Mouse (Mus musculus) lung, embryonic 14.5 days (tissue): ENCODE results near the gene N4bp2. TPM values are rescaled to one million over a fixed set of nuclear protein-coding genes. Genes with fewer than 3 reads are reported as not detected.

ENCODE experiments used
- ATAC-seq: fragments of 200-750 bp; cut with Nextera tagmentation; 2 replicates; pipeline ENCODE4 v1.8.0; 2017; ENCODE audit warnings: mild to moderate bottlenecking, moderate TSS enrichment, moderate library complexity; ENCODE audit not compliant: insufficient read depth
- DNase-seq: peaks from one replicate; pipeline ENCODE4 v3.0.0-alpha.2; 2015
- H3K27ac ChIP-seq: fragments of 300-500 bp; sonication (generic); 2 replicates; pipeline ENCODE4 v1.5.1; 2014; ENCODE audit warnings: low read depth, mild to moderate bottlenecking, moderate library complexity
- H3K27me3 ChIP-seq: fragments of 300-500 bp; sonication (generic); 2 replicates; pipeline ENCODE4 v1.6.1; 2014; ENCODE audit warnings: low read length, control low read depth; ENCODE audit not compliant: insufficient read depth
- H3K36me3 ChIP-seq: fragments of 300-500 bp; sonication (generic); 2 replicates; pipeline ENCODE4 v1.6.1; 2014; ENCODE audit warnings: control low read depth; ENCODE audit not compliant: insufficient read depth
- H3K4me1 ChIP-seq: fragments of 300-500 bp; sonication (generic); 2 replicates; pipeline ENCODE4 v1.6.1; 2014; ENCODE audit warnings: antibody characterized with exemption, control low read depth; ENCODE audit not compliant: insufficient read depth
- H3K4me2 ChIP-seq: fragments of 300-500 bp; sonication (generic); 2 replicates; pipeline ENCODE4 v1.6.1; 2014; ENCODE audit warnings: mild to moderate bottlenecking
- H3K4me3 ChIP-seq: fragments of 300-500 bp; sonication (generic); 2 replicates; pipeline ENCODE4 v1.5.1; 2014; ENCODE audit warnings: low read depth, low read length
- H3K9ac ChIP-seq: fragments of 300-500 bp; sonication (generic); 2 replicates; pipeline ENCODE4 v1.6.1; 2014
- H3K9me3 ChIP-seq: fragments of 300-500 bp; sonication (generic); 2 replicates; pipeline ENCODE4 v1.6.1; 2016; ENCODE audit warnings: low read depth, low read length, control low read depth
- CTCF ChIP-seq: IDR thresholded peaks from 2 replicates; pipeline ENCODE4 v1.5.1; 2016; ENCODE audit warnings: antibody characterized with exemption, low read depth
- WGBS: fragments of 180-500 bp; shearing (Covaris S2); extraction: QIAGEN DNeasy Blood & Tissue Kit; methylation state at CpG from one replicate; pipeline ENCODE4 v1.1.7; 2014; 5-methylcytosine and 5-hydroxymethylcytosine counted together
- polyA plus RNA-seq: library from polyadenylated mRNA; unstranded; fragments of >200 nt; fragmentation: Nextera tagmentation; extraction: Ambion mirVana; gene quantifications from 2 replicates; pipeline ENCODE4 v1.2.1, GENCODE M21; 2014

Gene N4bp2
- polyA plus RNA-seq, 1 experiment from 2014 or later, result 33.2 TPM

GRCm38 (mm10) chr5:65863349-65863749 is 100.0 kb downstream of the N4bp2 start:
- no peaks in the 10 kb centered on the region for H3K36me3 ChIP-seq
- H3K9me3 ChIP-seq, result no peaks in the 10 kb centered on the region
- DNase-seq (peak; percentile 13), ATAC-seq (no peak)
- no peaks in the 10 kb centered on the region for H3K27me3 ChIP-seq
- H3K4me2 ChIP-seq, result no peak overlapping the region
- H3K4me3 ChIP-seq, result no peak overlapping the region
- no peak overlapping the region for H3K9ac ChIP-seq
- no peak overlapping the region for H3K27ac ChIP-seq
- WGBS, result 72% methylated on average over 12 of the region's 12 CpGs
- no peaks in the 10 kb centered on the region; the same call in 1 of the 2 replicates for H3K4me1 ChIP-seq
- TF ChIP-seq CTCF, result no peak

- no peak for TF ChIP-seq CTCF
- Histone ChIP-seq H3K4me2 (no peak overlapping the region), H3K9me3 (no peaks in the 10 kb centered on the region), H3K4me3 (no peak overlapping the region), H3K4me1 (no peaks in the 10 kb centered on the region), H3K27me3 (no peaks in the 10 kb centered on the region), H3K9ac (no peak overlapping the region), H3K36me3 (no peaks in the 10 kb centered on the region), H3K27ac (no peak overlapping the region)
- 92% methylated on average over 7 of the region's 7 CpGs for WGBS
- DNase-seq, result no peak
- ATAC-seq, result no peak
Observed at GRCm38 (mm10) chr5:65864486-65864885, 101.2 kb downstream of the N4bp2 start.

- H3K4me1 ChIP-seq, result no peaks in the 10 kb centered on the region
- 81% methylated on average over 3 of the region's 3 CpGs for WGBS
- TF ChIP-seq CTCF, result no peak
- no peak overlapping the region for H3K4me3 ChIP-seq
- no peak overlapping the region for H3K27ac ChIP-seq
- H3K9ac ChIP-seq, result no peak overlapping the region
- ATAC-seq (no peak), DNase-seq (no peak)
- H3K27me3 ChIP-seq, result no peaks in the 10 kb centered on the region
- no peaks in the 10 kb centered on the region for H3K9me3 ChIP-seq
- H3K4me2 ChIP-seq, result no peak overlapping the region
- no peaks in the 10 kb centered on the region for H3K36me3 ChIP-seq
Observed at GRCm38 (mm10) chr5:65864946-65865345, 101.6 kb downstream of the N4bp2 start.

GRCm38 (mm10) chr5:65866591-65866990 is 103.3 kb downstream of the N4bp2 start:
- ATAC-seq (no peak), DNase-seq (no peak)
- no peak overlapping the region for H3K9ac ChIP-seq
- no peak for TF ChIP-seq CTCF
- no peak overlapping the region for H3K27ac ChIP-seq
- H3K36me3 ChIP-seq, result no peaks in the 10 kb centered on the region
- no peaks in the 10 kb centered on the region for H3K9me3 ChIP-seq
- 67% methylated on average over 6 of the region's 6 CpGs for WGBS
- H3K4me1 ChIP-seq, result no peaks in the 10 kb centered on the region
- H3K27me3 ChIP-seq, result no peaks in the 10 kb centered on the region
- no peak overlapping the region for H3K4me3 ChIP-seq
- H3K4me2 ChIP-seq, result no peak overlapping the region

GRCm38 (mm10) chr5:65867380-65868116 is 104.2 kb downstream of the N4bp2 start:
- H3K4me2 ChIP-seq, result no peak overlapping the region
- H3K9me3 ChIP-seq, result no peaks in the 10 kb centered on the region
- no peaks in the 10 kb centered on the region for H3K27me3 ChIP-seq
- 59% methylated on average over 7 of the region's 7 CpGs for WGBS
- no peaks in the 10 kb centered on the region for H3K36me3 ChIP-seq
- no peak overlapping the region for H3K27ac ChIP-seq
- H3K4me1 ChIP-seq, result no peaks in the 10 kb centered on the region
- H3K4me3 ChIP-seq, result no peak overlapping the region
- DNase-seq (peak; percentile 7), ATAC-seq (no peak)
- H3K9ac ChIP-seq, result no peak overlapping the region
- no peak for TF ChIP-seq CTCF

GRCm38 (mm10) chr5:65868419-65868818 is 105.1 kb downstream of the N4bp2 start:
- no peak overlapping the region for H3K4me3 ChIP-seq
- H3K4me1 ChIP-seq, result no peaks in the 10 kb centered on the region
- H3K36me3 ChIP-seq, result no peaks in the 10 kb centered on the region
- H3K9ac ChIP-seq, result no peak overlapping the region
- H3K27ac ChIP-seq, result no peak overlapping the region
- no peak for TF ChIP-seq CTCF
- DNase-seq, result no peak
- no peaks in the 10 kb centered on the region for H3K9me3 ChIP-seq
- 67% methylated on average over 3 of the region's 3 CpGs for WGBS
- no peaks in the 10 kb centered on the region for H3K27me3 ChIP-seq
- H3K4me2 ChIP-seq, result no peak overlapping the region
- ATAC-seq, result no peak

- no peak overlapping the region for H3K4me3 ChIP-seq
- 84% methylated on average over 4 of the region's 4 CpGs for WGBS
- no peak for ATAC-seq
Observed at GRCm38 (mm10) chr5:65869660-65870059, 106.3 kb downstream of the N4bp2 start.

More at GRCm38 (mm10) chr5:65869660-65870059, 106.3 kb downstream of the N4bp2 start:
- Histone ChIP-seq H3K4me1 (no peaks in the 10 kb centered on the region), H3K27ac (no peak overlapping the region), H3K9ac (no peak overlapping the region), H3K27me3 (no peaks in the 10 kb centered on the region), H3K9me3 (no peaks in the 10 kb centered on the region), H3K4me2 (no peak overlapping the region), H3K36me3 (no peaks in the 10 kb centered on the region)
- TF ChIP-seq CTCF, result no peak
- no peak for DNase-seq
